Mouse (Mus musculus): ENCODE results near the gene Cbx4.

DNA sequence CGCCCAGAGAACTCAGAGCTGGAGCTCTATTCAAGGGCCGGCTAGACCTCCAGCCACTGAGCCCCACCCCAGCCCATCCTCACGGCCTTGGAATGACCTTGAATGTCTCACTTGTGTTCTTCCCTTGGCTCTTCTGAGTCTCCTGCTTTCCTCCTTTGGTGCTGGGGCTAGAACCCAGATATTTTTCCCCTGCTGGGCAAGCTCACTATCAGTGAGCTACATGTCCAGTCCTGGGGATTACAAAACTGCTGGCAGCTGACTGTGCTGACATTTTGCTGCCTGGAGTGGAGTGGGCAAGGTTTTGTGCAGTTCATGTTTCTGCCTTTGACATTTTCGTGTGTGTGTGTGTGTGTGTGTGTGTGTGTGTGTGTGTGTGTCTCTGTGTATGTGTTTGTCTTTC is 31.0 kb upstream of the Cbx4 start:
- TF ChIP-seq CTCF (conservative IDR thresholded peaks at IDR 0.05; ENCODE audit: insufficient read depth, insufficient read length, low read depth, low read length): no peak
- no peak for TF ChIP-seq POLR2A (IDR thresholded peaks at IDR 0.05; ENCODE audit: low read depth, low read length)
